Mouse (Mus musculus): ENCODE data around the gene Camta1.
A peak's percentile ranks its signal among the peaks of the same experiment; 100 is the strongest.

Gene Camta1

DNA sequence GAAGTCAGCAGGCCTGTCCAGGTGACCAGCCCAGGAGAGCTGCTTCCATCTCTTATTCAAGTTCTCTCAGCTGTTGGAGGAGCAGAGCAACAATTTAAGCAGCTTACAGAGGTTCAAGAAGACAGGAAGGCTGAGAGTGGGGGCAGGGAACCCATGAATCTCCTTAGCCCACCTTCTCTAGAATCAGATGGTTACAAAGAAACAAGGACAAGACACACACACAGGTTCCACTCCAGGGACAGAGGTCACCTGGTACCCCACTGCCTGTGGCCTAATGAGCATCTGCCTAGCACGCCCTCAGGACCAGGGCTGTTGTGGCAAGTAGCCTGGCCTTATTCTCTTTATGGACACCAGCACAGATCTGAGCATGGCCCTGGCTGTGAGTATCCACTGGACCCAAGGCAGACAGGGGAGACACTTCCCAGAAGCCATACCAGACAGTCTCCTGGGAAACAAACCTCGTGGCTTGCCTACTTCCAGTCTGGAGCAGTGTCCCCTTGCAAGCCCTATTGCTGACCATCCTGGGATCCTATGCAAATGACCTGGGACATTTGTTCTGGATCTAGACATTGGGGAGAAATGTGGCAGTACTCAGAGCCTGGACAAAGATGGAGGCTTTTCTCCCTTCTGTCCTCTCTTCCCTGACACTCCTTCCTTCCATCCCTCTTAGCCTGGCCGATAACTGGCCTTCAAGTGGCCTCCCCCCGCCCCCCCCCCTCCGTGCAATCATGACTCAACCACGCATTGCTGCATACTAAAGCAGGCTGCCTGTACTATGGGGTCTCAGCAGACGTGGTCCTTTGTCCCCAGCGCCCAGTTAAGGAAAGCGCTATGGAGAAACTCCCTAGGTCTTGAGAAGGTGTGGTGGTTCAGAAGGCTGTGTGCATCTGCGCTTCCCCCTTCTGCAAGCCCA is 733.8 kb downstream of the Camta1 start:
- DNase-seq (ENCODE audit: low read depth, low spot score), result no peak

DNA sequence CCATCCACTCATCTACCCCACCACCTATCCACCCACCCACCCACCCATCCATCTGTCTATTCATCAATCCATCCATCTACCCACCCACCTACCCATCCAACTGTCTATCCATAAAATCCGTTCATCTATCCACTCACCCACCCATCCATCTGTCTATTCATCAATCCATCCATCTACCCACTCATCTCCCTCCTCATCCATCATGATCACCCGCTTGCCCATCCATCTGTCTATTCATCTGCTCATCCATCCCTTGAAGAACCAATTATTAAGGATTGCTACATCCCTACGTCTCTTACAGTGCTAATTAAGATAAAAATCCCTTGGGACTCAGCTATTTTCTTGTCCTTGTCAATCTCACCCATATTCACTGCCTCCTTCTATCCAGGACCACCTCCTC is 742.8 kb downstream of the Camta1 start:
- DNase-seq (ENCODE audit: low read depth, low spot score), result no peak

DNA sequence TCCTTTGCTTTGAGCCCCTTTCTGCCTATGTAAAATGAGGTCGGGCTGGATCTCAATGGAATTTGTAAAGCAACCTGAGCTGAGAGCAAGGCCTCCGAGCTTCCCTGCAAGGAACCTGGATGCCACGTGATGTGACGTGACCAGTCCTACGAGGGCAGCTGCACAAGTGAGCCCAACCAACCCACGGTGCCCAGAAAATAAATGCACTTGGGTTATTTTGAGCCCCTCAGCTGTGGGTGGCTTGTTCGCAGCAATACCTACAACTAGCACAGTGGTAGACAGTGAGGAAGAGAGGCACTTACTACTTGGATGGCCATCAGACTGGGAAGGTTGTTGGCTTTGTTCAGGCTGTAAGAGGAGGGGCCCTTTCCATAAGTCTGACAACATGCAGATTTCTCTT is 747.1 kb downstream of the Camta1 start:
- no peak for DNase-seq (ENCODE audit: low read depth, low spot score)

DNA sequence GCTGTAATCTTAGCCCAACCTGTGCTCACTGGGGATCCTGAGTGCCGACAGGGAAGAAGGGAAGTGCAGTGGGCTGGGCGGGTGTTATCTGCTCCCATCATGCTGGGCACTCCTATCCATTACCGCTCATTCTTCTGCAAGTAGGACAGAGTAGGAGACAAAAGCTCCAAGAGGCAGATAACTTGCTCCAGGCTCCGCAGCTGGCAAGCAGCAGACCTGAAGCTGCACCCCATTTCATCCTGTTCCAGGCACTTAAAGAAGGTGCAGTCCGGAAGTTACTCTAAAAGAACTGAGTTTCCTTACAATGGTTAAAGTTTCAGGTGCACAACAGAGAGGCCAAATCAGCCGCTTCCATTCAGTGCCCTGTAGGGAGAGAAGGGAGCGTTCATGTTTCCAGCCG is 750.5 kb downstream of the Camta1 start:
- no peak for DNase-seq (ENCODE audit: low read depth, low spot score)

DNA sequence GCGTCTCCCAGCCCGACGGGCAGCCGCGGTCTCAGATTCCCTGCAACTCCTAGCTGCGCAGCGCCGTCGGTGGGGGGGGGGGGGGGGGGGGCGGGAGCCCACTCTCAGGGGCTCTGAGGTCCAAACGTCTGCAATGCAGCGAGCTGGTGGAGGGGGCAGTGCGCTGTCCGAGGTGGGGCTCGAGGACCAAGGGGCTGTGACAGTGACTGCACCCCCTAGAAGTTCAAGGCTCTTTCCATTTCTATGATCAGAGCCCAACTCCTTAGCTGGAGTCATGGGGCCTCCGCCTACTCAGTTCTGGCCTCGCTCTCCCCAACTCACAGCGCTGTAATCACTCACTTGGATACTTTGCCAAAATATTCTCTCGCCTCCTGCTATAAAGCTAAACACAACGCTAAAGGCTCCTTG is 752.8 kb downstream of the Camta1 start:
- DNase-seq (ENCODE audit: low read depth, low spot score), result no peak

DNA sequence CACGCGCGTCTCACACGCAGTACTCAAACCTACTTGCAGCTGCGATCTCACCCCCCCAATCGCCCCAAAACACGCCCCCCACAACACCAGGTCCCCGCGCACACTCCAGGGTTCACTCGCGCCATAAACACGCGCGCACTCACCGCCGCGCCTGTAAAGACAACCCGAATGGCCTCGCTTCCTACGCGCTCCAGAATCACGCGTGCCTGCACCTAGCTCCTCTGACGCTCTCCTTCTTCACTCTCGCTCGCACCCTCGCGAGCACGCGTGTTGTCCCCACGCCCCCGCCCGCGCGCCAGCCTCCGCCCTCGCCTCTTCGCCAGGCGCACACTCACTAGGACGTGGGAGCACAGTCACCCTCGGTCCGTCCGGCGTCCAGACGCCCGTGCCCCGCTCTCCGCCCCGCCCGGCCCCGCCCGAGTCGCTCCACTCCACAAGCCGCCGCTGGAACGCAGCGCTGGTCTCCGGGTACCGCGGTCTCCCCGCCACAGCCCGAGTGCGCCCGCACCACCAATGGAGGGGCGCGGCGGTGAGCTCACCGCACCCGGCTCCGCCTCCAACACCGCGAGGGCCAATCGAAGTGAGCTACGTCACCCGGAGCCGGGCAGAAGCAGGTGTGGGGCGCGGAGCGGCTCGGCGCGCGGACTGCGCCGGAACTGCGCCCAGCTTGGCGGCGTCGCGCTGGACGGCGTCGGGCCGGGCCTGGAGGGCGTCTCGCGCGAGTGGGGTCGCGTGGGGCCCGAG is 753.5 kb downstream of the Camta1 start:
- DNase-seq (ENCODE audit: low read depth, low spot score), result no peak

DNA sequence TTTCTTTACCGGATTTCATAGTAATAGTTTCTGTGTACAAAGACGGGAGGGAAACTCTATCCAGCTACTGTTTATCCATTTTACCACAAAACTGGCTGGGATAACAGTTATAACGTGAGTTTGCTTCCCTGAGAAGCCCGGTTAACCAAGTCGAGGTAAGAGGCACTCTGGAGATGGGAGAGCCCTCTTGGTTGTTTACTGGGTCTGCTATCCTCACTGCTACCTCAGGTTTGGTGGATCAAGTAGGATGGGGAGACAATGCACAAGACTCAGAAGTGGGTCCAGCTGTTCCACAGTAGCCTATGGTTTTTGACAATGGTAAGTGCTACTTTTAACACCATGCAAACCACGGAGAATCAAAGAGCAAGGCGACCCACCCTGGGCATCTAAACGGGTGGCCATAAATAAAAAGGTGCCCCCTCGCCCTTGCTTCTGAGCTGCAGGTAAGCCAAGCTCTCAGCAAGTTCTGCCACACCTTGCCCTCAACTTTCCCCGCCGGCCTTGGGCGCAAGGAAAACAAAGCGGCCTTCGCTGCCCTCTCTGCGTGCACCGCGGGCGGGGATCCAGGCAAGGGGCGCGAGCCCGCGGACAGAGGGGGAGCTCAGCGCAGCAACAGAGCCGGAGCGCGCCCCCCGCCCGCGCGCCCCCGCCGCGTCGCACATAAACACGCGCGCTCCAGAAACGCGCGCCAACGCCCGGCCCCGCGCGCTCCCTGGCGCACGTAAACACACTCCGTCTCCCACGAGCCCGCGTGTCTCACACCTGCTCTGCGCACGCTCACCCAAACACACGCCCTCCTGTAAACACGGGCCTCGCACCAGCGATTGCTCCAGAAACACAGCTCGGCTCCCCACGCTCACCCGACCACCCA is 754.3 kb downstream of the Camta1 start:
- no peak for DNase-seq (ENCODE audit: low read depth, low spot score)

DNA sequence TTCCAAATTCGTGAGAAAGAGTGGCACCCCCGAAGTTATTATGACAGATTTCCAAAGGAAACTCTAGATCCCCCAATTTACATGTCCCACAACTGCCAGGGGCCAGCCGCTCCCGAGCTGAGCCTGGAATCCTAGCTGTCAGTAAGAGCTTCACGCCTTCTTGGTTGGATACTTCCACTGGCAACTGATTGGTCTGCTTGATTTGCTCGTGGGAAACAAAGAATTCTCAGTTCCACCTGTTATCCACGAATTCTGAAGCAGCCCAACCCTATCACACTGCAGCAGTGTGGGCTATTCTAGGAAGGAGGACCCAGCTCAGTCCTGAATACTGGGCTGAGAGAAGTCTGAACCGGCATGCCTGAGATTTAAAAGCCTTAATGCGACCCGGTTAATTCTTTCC is 755.2 kb downstream of the Camta1 start:
- DNase-seq (ENCODE audit: low read depth, low spot score), result no peak

DNA sequence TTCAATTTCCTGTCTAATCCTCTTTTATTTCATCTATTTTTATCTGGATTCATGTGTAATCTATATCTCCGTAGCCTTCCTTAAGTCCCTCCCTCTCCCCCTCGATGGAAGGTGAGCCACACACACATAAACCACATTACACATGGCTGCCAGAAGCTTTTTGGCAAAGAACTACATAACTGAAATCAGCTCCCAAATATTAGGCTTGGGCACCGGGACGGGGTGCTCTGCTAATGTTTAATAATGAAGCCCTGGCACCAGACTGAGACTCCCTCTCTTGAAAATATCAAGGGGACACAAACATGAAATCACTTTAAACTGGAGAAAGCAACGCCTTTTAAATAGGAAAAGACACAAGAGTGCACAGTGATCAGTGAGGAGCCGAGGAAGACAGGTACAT is 755.8 kb downstream of the Camta1 start:
- no peak for DNase-seq (ENCODE audit: low read depth, low spot score)

DNA sequence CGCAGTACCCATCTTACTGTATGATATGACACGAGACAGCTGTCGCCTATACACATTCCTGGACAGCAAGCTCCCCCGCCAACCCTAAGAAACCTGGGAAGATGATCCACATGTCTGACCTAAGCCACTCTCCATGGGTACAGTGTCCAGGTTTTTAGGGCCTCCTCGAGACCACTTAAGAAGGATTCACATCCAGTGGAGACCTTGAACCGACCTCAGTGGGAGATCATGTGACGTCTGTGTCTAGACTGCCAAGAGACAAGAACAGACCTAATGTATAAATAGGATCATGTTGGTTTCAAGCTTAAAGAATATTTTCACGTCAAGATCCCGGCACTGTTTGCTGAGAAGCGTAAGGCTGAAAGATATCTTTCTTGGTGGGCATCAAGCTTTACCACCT is 757.5 kb downstream of the Camta1 start:
- no peak for DNase-seq (ENCODE audit: low read depth, low spot score)

DNA sequence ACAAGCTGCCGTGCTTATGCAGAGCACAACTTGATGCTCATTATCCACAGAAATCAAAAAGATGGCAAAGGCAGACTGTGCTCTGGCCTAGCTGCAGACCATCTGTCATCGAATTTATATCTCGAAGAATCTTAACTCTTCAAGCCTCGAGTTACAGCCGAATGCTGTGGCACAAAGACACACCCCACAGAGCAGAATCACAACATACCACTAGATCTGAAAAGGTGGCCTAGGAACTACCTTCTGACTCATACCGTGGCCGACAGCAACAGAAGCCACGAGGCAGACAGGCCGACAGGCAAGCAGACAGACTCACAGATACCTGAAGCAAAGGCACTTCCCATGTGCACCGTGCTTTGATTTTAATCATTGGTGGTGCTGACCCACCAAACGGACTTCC is 758.0 kb downstream of the Camta1 start:
- no peak for DNase-seq (ENCODE audit: low read depth, low spot score)

DNA sequence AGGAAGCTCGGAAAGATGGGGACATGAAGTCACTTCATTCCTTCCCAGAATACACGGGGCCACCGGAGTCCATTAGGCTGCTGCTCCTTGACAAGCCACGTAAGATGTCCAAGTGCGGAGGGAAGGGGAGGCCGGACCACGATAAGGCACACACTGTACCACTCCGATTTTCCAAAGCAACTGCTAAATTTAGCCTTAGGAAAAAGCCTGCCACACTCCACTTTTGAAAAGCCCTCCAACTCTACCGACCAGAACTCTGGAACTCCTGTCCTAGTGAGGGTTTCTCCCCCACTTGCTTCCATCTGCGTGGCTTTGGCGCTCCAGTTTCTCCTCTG is 764.6 kb downstream of the Camta1 start:
- no peak for DNase-seq (ENCODE audit: low read depth, low spot score)

DNA sequence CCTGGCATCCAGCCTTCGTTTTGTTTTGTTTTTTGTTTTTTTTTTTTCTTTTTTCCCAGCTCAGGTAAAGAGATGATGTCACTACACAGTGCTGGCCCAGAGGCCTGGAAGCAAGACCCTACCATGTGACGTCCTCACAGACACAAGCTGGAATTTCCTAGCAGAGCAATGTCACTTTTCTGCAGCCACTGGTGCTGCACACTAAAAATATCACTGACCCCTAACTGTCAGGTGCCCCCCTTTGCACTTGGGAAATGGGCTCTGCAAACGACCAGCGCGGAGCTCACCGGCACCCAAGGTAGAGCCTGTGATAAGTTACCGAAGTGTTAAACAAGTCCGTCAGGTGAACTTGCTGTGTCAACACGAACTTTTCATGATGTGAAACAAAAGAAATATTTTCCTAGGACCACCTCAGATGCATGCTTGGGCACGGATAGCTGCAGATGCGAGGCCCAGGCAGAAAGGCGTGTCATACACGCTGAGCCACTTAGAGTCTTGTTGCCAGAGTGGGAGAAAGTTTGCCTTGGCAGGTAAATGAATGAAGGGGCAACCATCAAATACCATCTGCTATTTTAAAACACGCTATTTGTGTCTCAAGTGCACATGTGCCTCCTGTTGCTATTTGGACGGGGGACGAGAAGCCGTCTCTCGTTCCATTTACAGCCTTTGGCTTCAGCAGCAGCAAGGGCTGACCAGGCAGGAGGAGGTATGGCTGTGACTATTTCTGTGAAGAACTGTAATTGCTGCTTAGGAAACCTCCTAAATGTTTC is 765.2 kb downstream of the Camta1 start:
- no peak for DNase-seq (ENCODE audit: low read depth, low spot score)

DNA sequence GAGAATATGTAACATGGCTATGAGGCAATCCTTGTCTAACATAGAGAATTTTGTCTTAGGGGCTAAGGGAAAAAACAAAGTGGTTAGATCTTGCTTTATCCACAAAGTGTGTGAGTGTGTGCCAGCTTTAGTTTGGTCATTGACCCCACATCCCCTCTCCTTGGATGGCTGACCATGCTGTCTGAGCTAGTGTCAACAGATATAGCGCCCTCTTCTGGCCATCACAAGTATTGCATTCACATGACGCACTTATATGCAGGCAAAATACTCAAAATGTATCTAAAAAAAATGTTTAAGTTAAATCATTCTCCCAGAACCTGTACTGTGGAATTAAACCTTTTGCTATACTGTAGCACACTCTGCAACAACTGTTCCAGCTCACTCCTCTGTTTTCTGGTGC is 766.5 kb downstream of the Camta1 start:
- DNase-seq (ENCODE audit: low read depth, low spot score), result peak; percentile 16

DNA sequence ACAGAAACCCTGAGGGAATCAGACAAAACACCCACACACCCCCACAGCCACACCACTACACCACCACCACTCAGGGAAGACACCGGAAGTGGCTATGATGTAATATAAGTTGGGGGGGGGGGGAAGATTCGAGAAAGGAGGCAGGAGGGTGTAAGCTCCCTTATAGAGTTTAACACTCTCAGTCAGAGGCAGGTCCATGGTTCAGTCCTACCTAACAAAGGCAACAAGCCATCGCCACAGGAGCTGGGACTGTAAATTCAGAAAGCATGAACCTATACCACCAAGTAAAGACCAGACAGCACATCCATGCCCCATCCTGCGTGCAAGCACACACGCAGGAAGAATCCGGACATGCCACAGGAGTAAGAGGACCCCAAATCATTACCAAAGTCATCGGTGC is 772.4 kb downstream of the Camta1 start, which contains the start of gene Gm13090:
Gene Gm13090 (plus strand): TSS at position 301 of the 400 bp plus-strand sequence.
- DNase-seq (ENCODE audit: low read depth, low spot score), result no peak

DNA sequence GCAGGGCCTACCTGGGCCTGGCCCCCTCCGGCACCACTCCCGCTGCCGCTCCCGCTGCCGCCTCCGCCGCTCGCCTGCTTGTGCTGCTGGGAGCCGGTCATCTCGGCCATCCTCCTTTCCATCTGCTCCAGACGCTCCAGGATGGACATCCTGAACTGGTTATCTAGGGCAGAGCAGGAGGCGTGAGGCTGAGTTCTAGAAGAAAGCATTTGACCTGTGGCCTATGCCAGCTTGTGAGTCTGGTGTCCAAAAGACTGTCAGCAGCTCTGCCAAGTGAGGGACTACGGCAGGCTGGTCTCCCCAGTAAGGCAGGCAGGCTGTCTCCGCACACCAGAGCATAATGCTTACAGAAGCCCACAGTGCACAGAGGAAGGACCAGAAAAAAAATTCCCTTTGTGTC is 772.9 kb downstream of the Camta1 start:
- no peak for DNase-seq (ENCODE audit: low read depth, low spot score)

DNA sequence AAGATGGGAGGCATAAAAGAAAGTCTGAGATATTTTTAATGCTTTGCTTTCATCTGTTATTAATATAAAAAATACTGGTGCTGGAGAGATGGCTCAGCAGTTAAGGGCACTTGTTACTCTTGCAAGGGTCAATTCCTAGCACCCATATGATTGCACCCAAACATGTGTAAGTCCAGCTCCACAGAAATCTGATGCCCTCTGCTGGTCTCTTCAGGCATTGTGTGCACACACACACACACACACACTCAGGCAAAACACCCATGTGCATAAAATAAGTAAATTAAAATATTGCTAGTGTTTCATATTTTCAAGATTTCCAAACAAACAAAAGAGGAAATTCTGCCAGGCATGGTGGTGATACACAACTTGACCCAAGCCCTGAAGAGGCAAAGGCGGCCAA is 774.3 kb downstream of the Camta1 start:
- DNase-seq (ENCODE audit: low read depth, low spot score), result no peak

DNA sequence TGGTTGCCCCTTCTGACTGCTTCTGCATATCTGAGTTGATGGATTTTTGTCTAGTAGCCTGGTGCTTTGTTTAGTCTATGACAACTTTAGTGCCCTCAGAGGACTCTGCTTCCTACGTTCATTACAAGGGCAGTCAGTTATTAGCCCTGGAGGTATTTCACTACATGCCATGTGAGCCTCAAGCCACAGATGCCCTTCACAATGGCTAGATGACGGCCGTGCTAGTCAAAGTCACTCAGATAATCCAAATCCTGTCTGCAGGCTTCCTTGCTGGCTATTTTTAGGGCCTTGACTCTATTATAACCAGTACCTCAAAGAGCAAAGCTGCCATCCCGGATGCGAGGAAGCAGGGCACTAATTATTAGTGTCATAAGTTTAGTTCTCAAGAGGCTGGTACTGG is 778.6 kb downstream of the Camta1 start:
- DNase-seq (ENCODE audit: low read depth, low spot score), result no peak

DNA sequence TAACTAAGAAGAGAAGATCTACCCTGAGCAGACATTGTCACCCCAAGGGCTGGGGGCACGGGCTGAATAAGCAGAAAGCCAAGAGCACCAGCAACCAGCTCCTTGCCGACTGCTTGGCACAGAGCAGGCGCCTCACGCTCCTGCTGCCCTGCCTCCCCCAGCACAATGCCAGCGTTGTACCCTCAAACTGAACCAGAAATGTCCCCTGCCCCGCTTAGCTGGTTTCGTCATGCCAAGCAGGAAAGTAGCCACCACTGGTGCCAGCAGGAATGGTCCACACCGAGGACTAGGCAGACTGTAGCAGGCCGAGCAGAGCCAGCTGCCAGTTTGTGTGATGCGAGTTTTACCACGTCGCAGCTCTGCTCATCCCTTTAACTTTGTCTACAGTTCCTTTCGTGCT is 779.7 kb downstream of the Camta1 start:
- DNase-seq (ENCODE audit: low read depth, low spot score), result no peak

DNA sequence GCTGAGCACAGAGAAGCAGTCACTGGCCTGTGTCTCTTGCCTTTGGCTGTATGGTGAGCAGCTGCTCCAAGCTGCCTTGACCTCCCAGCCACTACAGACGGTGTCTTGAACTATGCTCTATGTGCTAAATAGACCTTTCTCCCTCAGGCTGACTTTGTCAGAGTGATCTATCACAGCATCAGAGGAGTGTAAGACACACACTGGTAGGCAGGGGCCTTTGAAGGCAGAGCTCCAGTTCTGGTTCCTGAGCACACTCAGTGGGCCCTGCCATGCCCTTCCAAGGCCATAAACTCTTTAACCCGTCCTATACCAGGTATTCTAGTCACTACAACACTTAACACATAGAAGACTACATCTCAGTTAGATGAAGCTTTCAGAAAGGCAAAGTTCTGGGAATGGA is 780.3 kb downstream of the Camta1 start:
- DNase-seq (ENCODE audit: low read depth, low spot score), result no peak

DNA sequence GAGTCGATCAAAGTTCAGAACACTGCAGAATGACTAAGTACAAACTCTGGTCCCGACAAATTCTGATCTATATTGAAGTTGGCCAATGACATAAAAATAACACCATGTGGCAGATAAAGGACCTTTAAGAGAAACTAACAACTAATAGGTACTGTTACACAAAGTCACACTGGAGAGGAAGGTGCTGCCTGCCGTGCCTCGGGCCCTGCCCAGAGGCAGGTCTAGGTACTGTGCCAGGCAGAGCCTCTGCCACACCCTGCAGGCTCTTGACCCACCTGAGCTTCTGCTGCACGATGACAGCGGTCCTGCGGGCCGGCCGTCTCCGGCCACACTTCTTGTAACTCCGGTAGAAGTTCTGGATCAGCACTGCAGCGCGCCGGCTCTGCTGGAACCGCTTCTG is 786.9 kb downstream of the Camta1 start:
- no peak for DNase-seq (ENCODE audit: low read depth, low spot score)

Data from 3T3-L1 (cell line).